Mouse (Mus musculus): Measurements from ENCODE around the gene Lrrc27. TPM values are rescaled to one million over a fixed set of nuclear protein-coding genes. Genes with fewer than 3 reads are reported as not detected.

Gene Lrrc27
- polyA plus RNA-seq, 1 experiment, result not detected

DNA sequence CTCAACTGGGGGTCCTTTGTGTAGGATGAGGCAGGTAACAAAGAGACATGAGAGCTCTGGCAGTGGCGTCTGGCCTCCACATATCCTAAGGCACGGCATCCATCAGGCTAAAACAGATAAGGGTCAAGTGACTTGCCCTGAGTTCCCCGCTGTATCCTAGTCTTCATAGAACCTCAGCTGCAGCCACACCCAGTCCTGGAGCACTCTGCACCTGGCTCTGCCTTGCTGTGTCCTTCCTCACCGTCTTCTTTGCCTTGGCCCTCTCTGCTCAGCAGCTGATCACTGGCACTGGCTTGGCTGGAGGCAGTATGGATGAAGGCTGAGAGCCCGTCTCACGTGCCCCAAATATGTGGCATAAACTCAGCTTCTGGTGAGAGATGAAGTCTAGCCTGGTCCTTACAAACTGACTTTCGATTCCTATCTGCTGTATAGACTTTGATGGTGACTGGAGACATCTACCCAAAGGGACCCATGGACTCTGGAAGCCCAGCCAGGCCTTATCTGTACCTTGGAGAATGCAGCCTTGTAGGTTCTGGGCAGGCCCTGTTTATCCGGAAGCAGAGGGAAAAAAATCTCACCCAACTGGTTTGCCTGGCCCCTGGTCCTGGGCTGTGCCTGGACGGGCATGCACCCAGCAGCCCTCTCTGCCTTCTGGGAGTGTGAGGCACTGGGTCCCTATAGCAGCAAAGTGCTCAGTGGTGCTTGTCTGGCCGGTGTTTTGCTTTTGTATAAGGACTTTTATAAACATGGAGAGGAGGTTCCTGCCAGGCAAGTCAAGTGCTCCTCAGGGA lies 45.2 kb downstream of the Lrrc27 start:
- TF ChIP-seq POLR2A (IDR thresholded peaks at IDR 0.05; ENCODE audit: borderline replicate concordance, control insufficient read depth, low read depth, low read length) (no peak), CTCF (IDR thresholded peaks at IDR 0.05; ENCODE audit: control insufficient read depth, insufficient read depth, low read length) (no peak)
- no peak overlapping the region for H3K27ac ChIP-seq (ENCODE audit: control insufficient read depth, insufficient read depth, low read depth, low read length, poor library complexity)
- no peaks in the 10 kb centered on the region for H3K4me1 ChIP-seq (ENCODE audit: control insufficient read depth, insufficient read depth, low read length)
- H3K4me3 ChIP-seq (replicated peaks; ENCODE audit: control insufficient read depth, low read depth, low read length), result no peak overlapping the region
- 87% methylated on average over 10 of the region's 10 CpGs for WGBS

GRCm38 (mm10) chr7:139264337-139264736 lies 51.5 kb downstream of the Lrrc27 start:
- TF ChIP-seq CTCF (IDR thresholded peaks at IDR 0.05; ENCODE audit: control insufficient read depth, insufficient read depth, low read length), result no peak
- no peak for TF ChIP-seq POLR2A (IDR thresholded peaks at IDR 0.05; ENCODE audit: borderline replicate concordance, control insufficient read depth, low read depth, low read length)
- 87% methylated on average over 4 of the region's 4 CpGs for WGBS
- Histone ChIP-seq H3K27ac (ENCODE audit: control insufficient read depth, insufficient read depth, low read depth, low read length, poor library complexity) (no peak overlapping the region), H3K4me3 (replicated peaks; ENCODE audit: control insufficient read depth, low read depth, low read length) (no peak overlapping the region), H3K4me1 (ENCODE audit: control insufficient read depth, insufficient read depth, low read length) (no peaks in the 10 kb centered on the region; the same call in 1 of the 2 replicates)

DNA sequence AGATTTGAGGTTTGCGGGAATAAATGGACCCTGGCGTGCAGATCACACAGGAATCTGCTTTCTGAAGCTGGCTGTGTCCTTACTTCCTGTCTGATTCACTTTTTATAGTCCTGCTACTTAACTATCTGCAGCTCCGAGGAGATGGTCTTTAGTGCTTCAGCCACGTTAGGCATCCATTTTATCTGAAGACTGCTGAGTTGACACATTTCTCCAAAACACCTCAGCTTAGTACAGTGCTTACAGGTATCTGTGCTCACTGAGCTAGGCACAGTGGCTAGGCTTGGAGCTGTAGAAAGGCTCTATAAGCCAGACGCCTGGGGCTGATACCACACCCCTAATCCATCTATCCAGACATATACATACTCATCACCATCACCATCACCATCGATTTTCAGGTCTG lies 52.8 kb downstream of the Lrrc27 start:
- 77% methylated on average over 6 of the region's 6 CpGs for WGBS
- Histone ChIP-seq H3K4me1 (ENCODE audit: control insufficient read depth, insufficient read depth, low read length) (no peaks in the 10 kb centered on the region; the same call in 1 of the 2 replicates), H3K27ac (ENCODE audit: control insufficient read depth, insufficient read depth, low read depth, low read length, poor library complexity) (no peak overlapping the region), H3K4me3 (replicated peaks; ENCODE audit: control insufficient read depth, low read depth, low read length) (no peak overlapping the region)
- TF ChIP-seq POLR2A (IDR thresholded peaks at IDR 0.05; ENCODE audit: borderline replicate concordance, control insufficient read depth, low read depth, low read length) (no peak), CTCF (IDR thresholded peaks at IDR 0.05; ENCODE audit: control insufficient read depth, insufficient read depth, low read length) (no peak)

DNA sequence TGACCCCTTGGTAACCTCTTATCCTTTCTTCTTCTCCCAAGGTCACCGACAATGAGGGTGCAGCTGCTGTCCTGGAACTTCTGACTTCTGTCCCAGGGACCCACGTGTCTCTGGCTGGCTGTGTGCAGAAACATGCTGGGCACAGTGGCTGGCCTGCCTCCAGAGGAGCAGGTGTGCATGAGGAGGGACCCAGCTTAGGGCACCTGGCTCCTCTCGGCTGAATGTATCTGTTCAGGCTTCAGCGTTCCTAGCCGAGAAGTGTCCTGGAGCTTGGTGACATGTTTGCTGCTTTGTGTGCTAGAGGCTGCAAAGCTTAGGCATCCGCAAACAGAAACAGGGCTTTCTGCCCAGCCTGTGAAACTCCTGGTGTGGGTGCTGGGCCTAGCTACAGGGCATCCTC lies 53.6 kb downstream of the Lrrc27 start:
- Histone ChIP-seq H3K4me3 (replicated peaks; ENCODE audit: control insufficient read depth, low read depth, low read length) (no peak overlapping the region), H3K4me1 (ENCODE audit: control insufficient read depth, insufficient read depth, low read length) (no peaks in the 10 kb centered on the region; the same call in 1 of the 2 replicates), H3K27ac (ENCODE audit: control insufficient read depth, insufficient read depth, low read depth, low read length, poor library complexity) (no peak overlapping the region)
- WGBS, result 82% methylated on average over 6 of the region's 6 CpGs
- TF ChIP-seq CTCF (IDR thresholded peaks at IDR 0.05; ENCODE audit: control insufficient read depth, insufficient read depth, low read length) (no peak), POLR2A (IDR thresholded peaks at IDR 0.05; ENCODE audit: borderline replicate concordance, control insufficient read depth, low read depth, low read length) (no peak)

- H3K27ac ChIP-seq (ENCODE audit: control insufficient read depth, insufficient read depth, low read depth, low read length, poor library complexity), result no peak overlapping the region
- no peak overlapping the region for H3K4me3 ChIP-seq (replicated peaks; ENCODE audit: control insufficient read depth, low read depth, low read length)
- TF ChIP-seq CTCF (IDR thresholded peaks at IDR 0.05; ENCODE audit: control insufficient read depth, insufficient read depth, low read length) (no peak), POLR2A (IDR thresholded peaks at IDR 0.05; ENCODE audit: borderline replicate concordance, control insufficient read depth, low read depth, low read length) (no peak)
- no peaks in the 10 kb centered on the region; the same call in 1 of the 2 replicates for H3K4me1 ChIP-seq (ENCODE audit: control insufficient read depth, insufficient read depth, low read length)
- WGBS, result 74% methylated on average over 8 of the region's 8 CpGs
Observed at GRCm38 (mm10) chr7:139266886-139267870, 54.4 kb downstream of the Lrrc27 start.

DNA sequence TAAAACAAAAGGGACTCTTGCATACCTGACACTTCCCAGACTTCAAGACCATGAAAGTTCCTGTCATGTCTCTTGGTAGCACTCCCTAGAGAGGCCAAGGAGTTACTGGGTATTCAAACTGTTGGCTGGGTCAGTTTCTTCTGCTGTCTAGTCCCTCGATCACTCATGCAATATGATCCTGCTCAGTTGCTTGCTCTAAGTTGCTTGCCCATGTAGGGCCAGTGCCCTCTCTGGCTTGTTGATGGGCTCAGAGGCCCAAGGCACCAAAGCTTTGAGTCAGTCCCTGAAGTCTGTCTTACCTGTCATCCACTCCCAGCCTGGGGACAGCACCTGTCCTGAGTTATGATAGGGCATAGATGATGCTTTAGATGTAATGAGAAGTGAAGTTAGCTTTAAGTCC lies 58.0 kb downstream of the Lrrc27 start:
- no peak for TF ChIP-seq CTCF (IDR thresholded peaks at IDR 0.05; ENCODE audit: control insufficient read depth, insufficient read depth, low read length)
- no peak overlapping the region for H3K27ac ChIP-seq (ENCODE audit: control insufficient read depth, insufficient read depth, low read depth, low read length, poor library complexity)
- peaks cover 3% of the 10 kb centered on the region for H3K4me1 ChIP-seq (ENCODE audit: control insufficient read depth, insufficient read depth, low read length)
- 79% methylated on average over 1 of the region's 1 CpGs for WGBS
- H3K4me3 ChIP-seq (replicated peaks; ENCODE audit: control insufficient read depth, low read depth, low read length), result no peak overlapping the region

DNA sequence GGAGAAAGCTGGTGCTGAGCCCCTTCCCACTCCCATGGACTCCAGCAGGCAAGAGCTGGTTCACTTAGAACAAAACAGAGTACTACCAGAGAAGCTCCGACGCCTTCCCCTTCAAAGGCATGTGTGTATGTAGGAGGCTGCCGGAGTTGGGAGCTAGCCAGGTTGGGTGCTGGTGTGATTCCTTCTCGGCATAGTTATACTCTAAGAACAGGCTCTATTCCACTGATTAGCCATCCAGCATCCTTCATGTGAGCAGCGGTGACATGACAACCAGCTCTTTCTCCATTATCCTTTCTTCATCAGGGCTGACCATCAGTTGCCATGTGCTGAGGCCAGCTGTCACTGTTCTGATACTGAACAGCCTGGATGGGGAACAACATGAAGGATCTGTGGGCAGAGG lies 59.1 kb downstream of the Lrrc27 start:
- no peak overlapping the region for H3K4me3 ChIP-seq (replicated peaks; ENCODE audit: control insufficient read depth, low read depth, low read length)
- TF ChIP-seq POLR2A (IDR thresholded peaks at IDR 0.05; ENCODE audit: borderline replicate concordance, control insufficient read depth, low read depth, low read length), result no peak
- no peak for TF ChIP-seq CTCF (IDR thresholded peaks at IDR 0.05; ENCODE audit: control insufficient read depth, insufficient read depth, low read length)
- peaks cover 3% of the 10 kb centered on the region for H3K4me1 ChIP-seq (ENCODE audit: control insufficient read depth, insufficient read depth, low read length)
- WGBS, result 85% methylated on average over 5 of the region's 5 CpGs
- H3K27ac ChIP-seq (ENCODE audit: control insufficient read depth, insufficient read depth, low read depth, low read length, poor library complexity), result no peak overlapping the region

Data from bone marrow, adult 2 months (tissue).